Mouse (Mus musculus) layer of hippocampus, postnatal 36 days (tissue): ENCODE measurements around the gene Pigc. TPM values are rescaled to one million over a fixed set of nuclear protein-coding genes. Genes with fewer than 3 reads are reported as not detected.

Experiments used
- DNase-seq, 2 experiments: peaks; one replicate each; pipeline ENCODE4 v3.0.0; 2022
- total RNA-seq, 2 experiments: library from RNA; stranded (reverse); gene quantifications; 2 replicates each; pipeline ENCODE4 v1.2.3; 2021

Gene Pigc
- total RNA-seq, 2 experiments from 2014 or later = 13.5 to 16.1 TPM

GRCm38 (mm10) chr1:162008631-162009067 lies 39.7 kb downstream of the Pigc start:
- no peak for DNase-seq

DNA sequence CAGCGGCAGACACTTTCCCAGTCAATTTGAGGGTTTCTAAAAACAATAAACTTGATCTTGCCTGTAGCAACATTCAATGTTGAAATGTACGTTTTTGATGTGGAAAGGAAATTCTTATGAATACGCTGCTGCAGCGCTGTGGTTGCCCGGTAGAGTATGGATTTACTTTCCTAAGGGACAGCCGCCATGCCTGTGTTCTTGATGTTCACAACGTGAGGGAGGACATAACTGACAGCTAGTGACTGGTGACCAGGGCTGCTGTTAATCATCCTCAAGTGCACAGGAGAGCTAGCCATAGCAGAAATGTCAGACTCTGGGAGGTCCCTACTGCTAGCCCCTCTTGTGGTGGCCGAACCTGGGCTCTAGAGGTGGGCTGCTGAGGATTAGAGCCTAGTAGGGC lies 40.1 kb downstream of the Pigc start:
- DNase-seq = no peak

- DNase-seq = no peak
These were observed 42.7 kb downstream of the Pigc start for GRCm38 (mm10) chr1:162011523-162012245.

DNA sequence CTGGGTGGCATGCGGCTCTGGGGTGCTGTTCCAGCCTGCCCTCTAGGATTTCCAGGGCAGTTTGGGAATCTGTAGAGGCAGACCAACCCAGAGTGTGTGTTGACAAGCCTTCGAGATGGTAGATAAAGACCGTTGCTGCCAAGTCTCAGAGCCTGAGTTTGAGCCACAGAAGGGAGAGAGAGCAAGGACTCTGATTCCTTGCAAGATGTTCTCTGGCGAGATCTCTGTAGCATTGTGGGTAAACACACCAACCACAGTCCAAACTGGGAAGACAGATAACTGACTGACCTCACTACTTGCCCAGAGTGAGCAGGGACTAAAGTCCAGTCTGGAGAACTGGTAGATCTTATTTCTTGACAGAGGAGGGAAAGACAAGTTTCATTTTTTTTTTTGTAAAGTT lies 44.6 kb downstream of the Pigc start:
- no peak for DNase-seq

- DNase-seq = no peak
These were observed 46.4 kb downstream of the Pigc start for GRCm38 (mm10) chr1:162015247-162015862.

GRCm38 (mm10) chr1:162016982-162017381 lies 48.0 kb downstream of the Pigc start:
- DNase-seq = no peak

- no peak for DNase-seq
These were observed 49.1 kb downstream of the Pigc start for GRCm38 (mm10) chr1:162017975-162018600.

- no peak for DNase-seq
These were observed 49.6 kb downstream of the Pigc start for GRCm38 (mm10) chr1:162018601-162018977.

GRCm38 (mm10) chr1:162020303-162020731 lies 51.3 kb downstream of the Pigc start:
- no peak for DNase-seq

DNA sequence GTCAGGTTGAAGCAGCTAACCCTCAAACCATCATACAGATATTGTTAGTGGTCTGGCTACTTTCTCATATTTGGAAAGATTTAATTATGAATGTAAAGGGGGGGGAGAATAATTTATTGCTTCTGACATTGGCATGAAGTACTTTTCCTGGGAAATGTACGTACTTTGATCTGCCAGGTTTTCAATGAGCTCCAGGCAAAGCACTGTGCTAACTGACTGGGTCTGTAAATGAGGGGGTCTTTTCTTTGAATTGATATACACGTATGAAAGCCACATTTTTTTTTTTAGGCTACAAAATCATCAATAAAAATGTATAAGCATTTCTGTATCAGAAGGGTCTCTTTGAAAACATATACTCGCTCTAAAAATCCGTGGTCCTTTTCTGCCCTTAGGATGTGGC lies 51.8 kb downstream of the Pigc start:
- DNase-seq = no peak

Other genes starting within 250 kb of the Pigc start
- under 1 TPM in 1 of 2 experiments, not detected in 1; 0.30 TPM for gene Fasl, start 180.7 kb upstream of the Pigc start, total RNA-seq
- gene Suco, start 92.5 kb upstream of the Pigc start, total RNA-seq = 10 to 100 TPM; 32.2 to 38.1 TPM
- gene 4930558K02Rik, start 10.4 kb downstream of the Pigc start, total RNA-seq = not detected